Comparison of ENCODE assay signal across 9 mouse cellular contexts in the genomic region with DNA sequence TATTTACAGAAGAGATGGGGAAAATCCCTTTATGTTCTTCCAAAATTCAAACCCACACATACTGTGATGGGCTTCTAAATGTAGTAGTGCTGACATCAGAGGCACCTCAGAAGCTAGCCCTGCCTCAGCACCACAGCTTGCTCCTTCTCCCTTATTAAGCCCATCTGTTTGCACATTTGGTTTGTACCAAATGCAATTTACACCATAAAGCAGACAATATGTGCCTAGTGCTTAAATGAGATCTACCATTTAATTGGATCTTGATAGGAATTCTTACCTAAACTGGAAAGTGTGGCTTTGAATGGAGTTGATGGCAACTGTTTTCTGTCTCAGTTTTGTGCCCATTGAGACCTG.
A peak's percentile ranks its signal among the peaks of the same experiment; 100 is the strongest.
DNase-seq lines count a peak whose midpoint lies in the region; ATAC-seq and TF ChIP-seq lines count a peak whose summit lies in the region.
"Had no signal": no experiment of that assay in that cellular context is flagged by ENCODE, and none has a peak within 500 bp of the region (broad histone marks: within the 10 kb centered on the region; RNA-seq: fewer than 3 reads in every experiment).

No protein-coding gene starts in this region.

- H3K4me2 ChIP-seq in heart, embryonic 11.5 days, result peak overlapping the region; percentile 62
- peak overlapping the region; percentile 41; the same call in 1 of the 2 replicates for H3K4me2 ChIP-seq in lung, postnatal 0 days (replicated peaks; ENCODE audit: low read depth, low read length)

- no peaks in the 10 kb centered on the region for H3K36me3 ChIP-seq in heart, embryonic 11.5 days (ENCODE audit: control insufficient read depth, insufficient read depth, low read length)
- no peaks in the 10 kb centered on the region for H3K36me3 ChIP-seq in lung, postnatal 0 days (ENCODE audit: insufficient read depth, low read length)

- ATAC-seq in heart, embryonic 11.5 days (replicated peaks; ENCODE audit: insufficient number of reproducible peaks, low FRiP score, low TSS enrichment), result no peak
- peak; percentile 5 for ATAC-seq in lung, postnatal 0 days

- 0 out of 2 replicates have a peak, but pooled peaks cover under 1% of the 10 kb centered on the region for H3K9me3 ChIP-seq in heart, embryonic 11.5 days (replicated peaks; ENCODE audit: control insufficient read depth, low read length)
- H3K9me3 ChIP-seq in lung, postnatal 0 days (ENCODE audit: low read length), result no peaks in the 10 kb centered on the region

- no peak for TF ChIP-seq EP300 in lung, postnatal 0 days (IDR thresholded peaks at IDR 0.05)

- H3K4me1 ChIP-seq in heart, embryonic 11.5 days (ENCODE audit: control insufficient read depth, insufficient read depth, low read length), result peaks cover 34% of the 10 kb centered on the region
- peaks cover 16% of the 10 kb centered on the region for H3K4me1 ChIP-seq in lung, postnatal 0 days (ENCODE audit: insufficient read depth, low read depth, low read length)

- no peak overlapping the region for H3K4me3 ChIP-seq in heart, embryonic 11.5 days (ENCODE audit: low read depth, low read length)
- no peak overlapping the region for H3K4me3 ChIP-seq in lung, postnatal 0 days (ENCODE audit: low read depth, low read length)

- H3K9ac ChIP-seq in heart, embryonic 11.5 days (ENCODE audit: low read depth, low read length), result no peak overlapping the region; the same call in 1 of the 2 replicates
- H3K9ac ChIP-seq in lung, postnatal 0 days (replicated peaks; ENCODE audit: low read depth), result no peak overlapping the region

- TF ChIP-seq CTCF in lung, postnatal 0 days (IDR thresholded peaks at IDR 0.05), result no peak

- no peaks in the 10 kb centered on the region for H3K27me3 ChIP-seq in heart, embryonic 11.5 days (ENCODE audit: control insufficient read depth, insufficient read depth, low read length)
- H3K27me3 ChIP-seq in lung, postnatal 0 days (replicated peaks; ENCODE audit: insufficient read depth, low read length), result no peaks in the 10 kb centered on the region

- no peak for DNase-seq in heart, postnatal 36 days
- DNase-seq in lung, postnatal 0 days (ENCODE audit: low spot score), result no peak
- no peak for DNase-seq in lung, adult 18-20 months
- peak; percentile 44 to 57 for DNase-seq in layer of hippocampus, adult 8-10 months (ENCODE audit: low spot score in 2 of 2)
- DNase-seq in right cerebral cortex, postnatal 36 days (ENCODE audit: low spot score in 2 of 2), result peak; percentile 32 to 72
- no peak for DNase-seq in adrenal gland, adult 18-20 months (ENCODE audit: low spot score in 2 of 2)
- no peak for DNase-seq in ovary, postnatal 14 days (ENCODE audit: low spot score)
- DNase-seq: kidney, adult 18-20 months had no signal

- intact Hi-C loops in heart, postnatal 36 days (cut with DNase I), result loop anchor here (2.0 to 5.0 kb wide), 2 partner anchors 97 to 105 kb away; no protein-coding TSS in a partner anchor

- peak overlapping the region; percentile 93 for H3K27ac ChIP-seq in heart, embryonic 11.5 days (ENCODE audit: low read depth, low read length)
- H3K27ac ChIP-seq in lung, postnatal 0 days (ENCODE audit: low read length), result no peak overlapping the region

Comparison
In these comparisons a context has a peak if more than half of its experiments do, and no peak if none do; other contexts are left out.
1. DNase-seq: peak in layer of hippocampus, adult 8-10 months (2 of 2) and right cerebral cortex, postnatal 36 days (2 of 2); none in heart, postnatal 36 days (0 of 2), lung, postnatal 0 days (single experiment), lung, adult 18-20 months (0 of 2), adrenal gland, adult 18-20 months (0 of 2) and ovary, postnatal 14 days (single experiment).